Mouse (Mus musculus): Measurements from ENCODE around the gene Gm8871. TPM values are rescaled to one million over a fixed set of nuclear protein-coding genes. Genes with fewer than 3 reads are reported as not detected.
"Not testable (repeated sequence)": the region's sequence is repeated elsewhere in the genome, so short reads cannot be mapped to it uniquely, and the experiment has no call there.

Gene Gm8871
- not detected for total RNA-seq (2021)
- long read RNA-seq, experiment 1: 0 reads
- long read RNA-seq, experiment 2: 0 reads

- DNase-seq (ENCODE audit: low spot score in 2 of 2): not testable (repeated sequence)
These were observed at the start of gene Gm8871, which contains the start of gene Gm8857 for GRCm38 (mm10) chr5:10947505-10947904. Gm8871 (plus strand) TSS chr5:10947805. Gm8857 (plus strand) TSS chr5:10947807.

GRCm38 (mm10) chr5:10953512-10953911 is 5.9 kb downstream of the Gm8871 start:
- DNase-seq (ENCODE audit: low spot score in 2 of 2): not testable (repeated sequence)

- DNase-seq (ENCODE audit: low spot score in 2 of 2): not testable (repeated sequence)
These were observed 10.5 kb downstream of the Gm8871 start for GRCm38 (mm10) chr5:10958057-10958456.

Other genes starting within 250 kb of the Gm8871 start
- gene Gm8857, start within 50 bp of the Gm8871 start, total RNA-seq (2021): not detected
- gene Gm8879, start 179.8 kb downstream of the Gm8871 start, total RNA-seq (2021): not detected
- not detected for gene Gm5861, start 235.3 kb downstream of the Gm8871 start, total RNA-seq (2021)